Mouse (Mus musculus) testis, adult 2 months (tissue): ENCODE results near the gene Recql.

ENCODE experiments used
- CTCF ChIP-seq: fragments of 200-500 bp; IDR thresholded peaks from 2 replicates; pipeline ENCODE4 v1.5.1; 2012; ENCODE audit warnings: low read depth, mild to moderate bottlenecking, inconsistent platforms, low read length, moderate library complexity; ENCODE audit not compliant: control insufficient read depth, insufficient read depth, insufficient replicate concordance
- POLR2A ChIP-seq: fragments of 200-500 bp; IDR thresholded peaks from 2 replicates; pipeline ENCODE4 v1.6.1; 2012; ENCODE audit warnings: low read depth, mild to moderate bottlenecking, inconsistent platforms, low read length, moderate library complexity; ENCODE audit not compliant: control insufficient read depth

DNA sequence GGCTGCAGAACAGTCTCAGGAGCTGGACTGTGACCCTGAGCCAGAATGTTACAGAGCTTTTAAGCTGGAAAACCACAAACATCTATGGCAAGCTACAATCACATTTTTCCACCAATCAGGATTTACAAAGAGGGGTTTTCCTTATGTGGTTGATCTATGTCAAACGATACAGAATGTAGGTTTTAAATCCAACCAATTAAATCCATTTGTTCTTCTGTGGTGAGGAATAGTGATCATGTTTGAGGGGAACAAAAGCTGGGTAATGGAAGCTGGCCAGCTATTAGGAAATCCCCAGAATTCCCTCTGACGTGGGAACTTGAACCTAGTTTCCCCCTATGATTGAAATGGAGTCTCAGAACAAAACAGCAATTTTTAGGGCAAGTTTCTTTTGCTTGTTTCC, 47.9 kb downstream of the Recql start:
- TF ChIP-seq CTCF (no peak), POLR2A (no peak)
